Mouse (Mus musculus) ES-CJ7 (cell line): Measurements from ENCODE around the gene Scgb1c1.
A peak's percentile ranks its signal among the peaks of the same experiment; 100 is the strongest.

Experiments used
- DNase-seq: peaks from one replicate; pipeline ENCODE4 v3.0.0; 2011; ENCODE audit warnings: low read depth, low spot score

Scgb1c1 gene

GRCm38 (mm10) chr7:140844905-140845665 is at the start of gene Scgb1c1:
Gene Scgb1c1, plus strand, starts transcription at chr7:140845547.
- peak; percentile 90 for DNase-seq

GRCm38 (mm10) chr7:140797619-140798018 is 47.7 kb upstream of the Scgb1c1 start:
- DNase-seq: peak; percentile 25

- no peak for DNase-seq
These were observed 47.1 kb upstream of the Scgb1c1 start for GRCm38 (mm10) chr7:140798212-140798611.

- DNase-seq: no peak
These were observed 42.7 kb upstream of the Scgb1c1 start for GRCm38 (mm10) chr7:140802629-140803028.

- peak; percentile 79 for DNase-seq
These were observed 39.6 kb upstream of the Scgb1c1 start for GRCm38 (mm10) chr7:140805704-140806103.

- DNase-seq: peak; percentile 51
These were observed 34.9 kb upstream of the Scgb1c1 start for GRCm38 (mm10) chr7:140810496-140810895.

- DNase-seq: no peak
These were observed 33.6 kb upstream of the Scgb1c1 start for GRCm38 (mm10) chr7:140811714-140812113.

- DNase-seq: no peak
These were observed 32.5 kb upstream of the Scgb1c1 start for GRCm38 (mm10) chr7:140812850-140813249.

GRCm38 (mm10) chr7:140820173-140820572 is 25.2 kb upstream of the Scgb1c1 start:
- no peak for DNase-seq

GRCm38 (mm10) chr7:140821305-140821652 is 24.1 kb upstream of the Scgb1c1 start:
- peak; percentile 44 for DNase-seq

GRCm38 (mm10) chr7:140821653-140822329 is 23.6 kb upstream of the Scgb1c1 start, which contains the start of gene Zfp941:
Gene Zfp941, minus strand, starts transcription at chr7:140822178.
- peak; percentile 90 for DNase-seq

GRCm38 (mm10) chr7:140822731-140823130 is 22.6 kb upstream of the Scgb1c1 start:
- no peak for DNase-seq

GRCm38 (mm10) chr7:140828171-140828881 is 17.0 kb upstream of the Scgb1c1 start:
- DNase-seq: peak; percentile 81

GRCm38 (mm10) chr7:140831447-140831846 is 13.9 kb upstream of the Scgb1c1 start:
- DNase-seq: no peak

GRCm38 (mm10) chr7:140833341-140833740 is 12.0 kb upstream of the Scgb1c1 start:
- DNase-seq: no peak

GRCm38 (mm10) chr7:140834968-140835757 is 10.2 kb upstream of the Scgb1c1 start, which contains the start of gene Urah:
Gene Urah, plus strand, starts transcription at chr7:140835018.
- DNase-seq: peak; percentile 65

- no peak for DNase-seq
These were observed 9.6 kb upstream of the Scgb1c1 start for GRCm38 (mm10) chr7:140835758-140836087.

GRCm38 (mm10) chr7:140836243-140837115 is 8.9 kb upstream of the Scgb1c1 start:
- no peak for DNase-seq

- no peak for DNase-seq
These were observed 5.8 kb upstream of the Scgb1c1 start for GRCm38 (mm10) chr7:140839556-140839955.
